In the genomic region with DNA sequence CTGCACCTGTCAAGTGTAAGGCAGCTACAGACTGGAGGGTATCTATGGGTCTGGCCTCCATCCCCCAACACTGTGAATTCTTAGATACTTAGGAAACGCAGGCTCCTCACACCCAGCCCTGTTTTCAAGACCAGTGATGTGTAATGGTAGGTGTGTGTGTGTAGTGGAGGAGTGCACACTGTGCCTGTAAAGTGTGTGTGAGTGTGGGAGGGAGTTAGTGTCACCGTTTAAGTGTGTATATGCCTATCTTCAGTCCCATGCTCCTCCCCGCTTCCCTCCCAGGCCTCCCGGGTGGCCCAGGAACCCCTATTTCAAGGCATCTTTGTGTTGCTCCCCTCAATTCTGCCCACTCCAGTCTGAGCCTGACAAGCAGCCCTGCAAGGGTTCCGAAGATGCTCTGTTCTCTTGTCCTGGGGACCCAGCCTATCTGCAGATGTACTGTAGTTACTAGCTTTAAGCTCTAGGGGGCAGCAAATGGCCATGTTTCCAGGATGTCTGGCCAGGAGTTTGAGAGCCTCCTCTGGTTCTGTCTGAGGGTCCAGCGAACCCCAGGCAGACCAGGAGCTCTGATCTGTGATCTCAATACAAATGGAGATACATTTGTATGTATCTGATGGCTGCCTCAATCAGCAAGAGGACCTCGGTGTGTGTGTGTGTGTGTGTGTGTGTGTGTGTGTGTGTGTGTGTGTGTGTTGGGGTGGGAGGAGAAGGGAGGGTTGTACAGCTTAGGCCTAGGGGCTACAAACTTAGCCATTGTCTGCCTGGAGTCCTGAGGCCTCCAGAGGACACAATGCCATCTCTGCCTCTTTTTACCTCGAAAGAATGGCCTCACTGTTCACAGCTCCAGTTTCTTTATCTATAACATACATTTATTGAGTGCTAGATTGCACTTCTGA, we compare ENCODE assay signal across 7 mouse cellular contexts.
DNase-seq lines count a peak whose midpoint lies in the region; ATAC-seq lines count a peak whose summit lies in the region.

No protein-coding gene starts in this region.

- ATAC-seq in granulocyte monocyte progenitor cell, adult 5-6 weeks (replicated peaks; ENCODE audit: poor library complexity, severe bottlenecking), result peak; percentile 66

- peak; percentile 33 for DNase-seq in 3134 (ENCODE audit: extremely low read depth, insufficient read length, low spot score)
- peak; percentile 59 to 63 for DNase-seq in B cell, adult 2 months
- peak; percentile 23 for DNase-seq in c-Kit-positive CD71-positive TER-119-positive erythroid progenitor cells, embryonic 14.5 days (ENCODE audit: low spot score)
- DNase-seq in kidney, postnatal 36 days, result peak; percentile 36 to 46
- DNase-seq in lung, postnatal 10 days, result peak; percentile 72
- peak; percentile 28 for DNase-seq in right cerebral cortex, postnatal 14 days

Comparison
In these comparisons a context has a peak if more than half of its experiments do, and no peak if none do; other contexts are left out.
1. Peak in every context shown above with its lines: DNase-seq and ATAC-seq.